Mouse (Mus musculus) lung, adult 2 months (tissue): ENCODE measurements at regions not wholly inside any gene's neighbourhood (a gene's known extent, or its start where the extent isn't known, plus 50 kb on each side); places are given as distances from the start of the nearest gene placed in this dataset.

Source experiments
- CTCF ChIP-seq: fragments of 200-500 bp; IDR thresholded peaks from 2 replicates; pipeline ENCODE4 v1.5.1; 2011; ENCODE audit warnings: mild to moderate bottlenecking, low read length, control low read depth; ENCODE audit not compliant: insufficient read depth
- POLR2A ChIP-seq: fragments of 200-500 bp; IDR thresholded peaks from 2 replicates; pipeline ENCODE4 v1.6.1; 2011; ENCODE audit warnings: low read depth, mild to moderate bottlenecking, control low read depth, low read length, borderline replicate concordance; ENCODE audit errors: extremely low read depth

- TF ChIP-seq CTCF (no peak), POLR2A (no peak)
Measured at GRCm38 (mm10) chr6:31822186-31823085, 227.6 kb upstream of the 1700012A03Rik start.
